Mouse (Mus musculus): ENCODE measurements at regions not wholly inside any gene's neighbourhood (a gene's known extent, or its start where the extent isn't known, plus 50 kb on each side); places are given as distances from the start of the nearest gene placed in this dataset.
A peak's percentile ranks its signal among the peaks of the same experiment; 100 is the strongest.
"Not testable (repeated sequence)": the region's sequence is repeated elsewhere in the genome, so short reads cannot be mapped to it uniquely, and the experiment has no call there.

GRCm38 (mm10) chr16:82661015-82661414 lies 167.2 kb upstream of the Gm21833 start:
- peak; percentile 87 to 91 for DNase-seq

DNA sequence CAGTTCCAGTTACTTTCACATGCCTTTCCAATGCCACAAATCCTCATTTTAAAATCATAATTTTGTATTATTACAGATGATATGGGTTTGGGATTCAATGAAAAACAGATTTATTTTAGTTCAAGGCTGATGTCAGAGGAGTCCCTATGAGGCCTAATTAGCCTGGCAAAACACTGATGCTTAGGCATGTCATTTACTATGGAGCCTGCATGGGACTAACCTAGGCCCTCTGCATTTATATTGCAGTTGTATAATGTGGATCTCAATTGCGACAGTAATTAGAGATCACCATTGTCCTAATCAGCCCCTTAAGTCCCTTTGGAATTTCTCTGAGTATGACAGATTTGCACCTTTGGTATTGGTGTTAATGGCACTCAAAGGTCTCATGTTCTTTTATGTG lies 153.3 kb upstream of the Gm21833 start:
- no peak for DNase-seq

DNA sequence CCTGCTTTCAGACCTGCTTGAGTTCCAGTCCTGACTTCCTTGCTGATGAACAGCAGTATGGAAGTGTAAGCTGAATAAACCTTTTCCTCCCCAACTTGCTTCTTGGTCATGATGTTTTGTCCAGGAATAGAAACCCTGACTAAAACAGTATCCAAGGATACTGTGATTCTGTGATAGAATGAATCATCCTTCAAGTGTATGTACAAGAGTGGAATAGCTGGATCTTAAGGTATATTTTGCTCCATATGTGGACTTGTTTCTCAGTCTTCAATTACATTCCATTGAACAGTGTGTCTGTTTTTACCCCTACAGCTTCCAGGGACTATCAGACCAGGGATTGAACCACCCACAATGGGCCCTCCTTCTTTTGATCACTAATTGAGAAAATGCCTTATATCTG lies 145.1 kb upstream of the Gm21833 start:
- not testable (repeated sequence) for DNase-seq

DNA sequence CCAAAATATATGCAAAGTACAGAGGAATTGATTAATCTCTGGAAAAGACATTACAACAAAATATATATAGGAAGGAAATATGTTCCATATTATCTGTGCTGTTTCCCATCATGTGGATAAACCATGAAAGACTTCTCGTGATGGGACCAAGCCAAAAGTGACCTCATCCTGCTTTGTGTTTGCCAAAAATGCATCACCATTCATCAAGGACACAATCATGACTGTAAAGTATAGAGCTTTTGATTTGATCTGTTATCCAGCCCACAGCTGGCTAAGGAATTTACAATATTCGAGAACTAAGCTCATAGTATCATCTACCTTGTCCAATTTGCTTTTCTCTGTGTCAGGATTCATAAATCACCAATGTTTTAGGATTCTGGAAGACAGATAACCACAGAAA lies 127.3 kb upstream of the Gm21833 start:
- peak; percentile 13 to 41 for DNase-seq

DNA sequence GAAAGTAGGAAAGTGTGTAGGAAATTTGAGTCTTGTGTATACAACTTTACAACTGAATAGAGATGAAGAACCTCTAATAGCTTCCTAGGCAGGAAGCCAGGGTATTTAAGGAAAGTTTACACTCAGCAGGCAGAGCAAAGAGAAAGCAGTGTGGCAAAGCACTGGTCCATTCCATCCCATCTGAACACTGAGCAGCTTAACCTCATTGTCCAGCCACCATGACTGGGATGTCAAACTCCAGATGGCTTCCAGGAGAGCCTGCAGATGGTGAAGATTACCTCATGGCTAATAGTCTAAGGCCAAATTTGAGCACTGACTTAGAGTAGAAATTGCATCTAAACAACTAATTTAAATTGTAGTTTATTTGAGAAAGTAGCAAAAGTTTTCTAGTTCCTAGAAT lies 117.0 kb upstream of the Gm21833 start:
- peak; percentile 68 to 77 for DNase-seq

- DNase-seq = no peak
These were observed 94.1 kb upstream of the Gm21833 start for GRCm38 (mm10) chr16:82734117-82734516.

DNA sequence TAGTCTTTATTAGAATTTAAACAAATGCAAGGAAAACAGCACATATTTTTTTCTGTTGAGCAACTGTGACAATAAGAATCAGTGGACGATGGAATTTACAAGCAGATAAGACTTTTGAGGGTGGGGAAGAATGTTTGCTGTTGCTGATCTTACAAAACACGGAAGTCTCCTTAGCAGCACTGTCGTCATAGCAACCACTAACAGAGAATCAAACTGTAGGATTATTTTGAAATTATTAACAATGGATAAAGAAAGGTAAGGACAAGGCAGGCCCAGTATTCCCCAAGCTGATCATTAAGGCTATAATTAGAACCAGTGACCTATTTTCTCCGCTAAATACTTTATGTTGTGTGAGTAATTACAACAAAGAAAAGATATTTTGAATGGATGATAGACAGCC lies 69.7 kb upstream of the Gm21833 start:
- no peak for DNase-seq

Measured in cerebellum, postnatal 25 days (tissue).